Mouse (Mus musculus) heart, adult 2 months (tissue): ENCODE measurements at regions not wholly inside any gene's neighbourhood (a gene's known extent, or its start where the extent isn't known, plus 50 kb on each side); places are given as distances from the start of the nearest gene placed in this dataset.
"Not testable (repeated sequence)": the region's sequence is repeated elsewhere in the genome, so short reads cannot be mapped to it uniquely, and the experiment has no call there.

ENCODE experiments used
- CTCF ChIP-seq: fragments of 200-600 bp; IDR thresholded peaks from 2 replicates; pipeline ENCODE4 v1.8.1; 2022; ENCODE audit warnings: antibody characterized with exemption, mild to moderate bottlenecking, moderate library complexity
- EP300 ChIP-seq: fragments of 200-500 bp; IDR thresholded peaks from 2 replicates; pipeline ENCODE4 v1.6.1; 2011; ENCODE audit warnings: low read depth, low read length, control low read depth; ENCODE audit not compliant: insufficient read depth

GRCm38 (mm10) chr12:115749586-115749985 is 297.9 kb upstream of the Zfp386 start:
- not testable (repeated sequence) for TF ChIP-seq CTCF, EP300
